Mouse (Mus musculus): ENCODE data around the gene Lcmt1.

The Lcmt1 gene

DNA sequence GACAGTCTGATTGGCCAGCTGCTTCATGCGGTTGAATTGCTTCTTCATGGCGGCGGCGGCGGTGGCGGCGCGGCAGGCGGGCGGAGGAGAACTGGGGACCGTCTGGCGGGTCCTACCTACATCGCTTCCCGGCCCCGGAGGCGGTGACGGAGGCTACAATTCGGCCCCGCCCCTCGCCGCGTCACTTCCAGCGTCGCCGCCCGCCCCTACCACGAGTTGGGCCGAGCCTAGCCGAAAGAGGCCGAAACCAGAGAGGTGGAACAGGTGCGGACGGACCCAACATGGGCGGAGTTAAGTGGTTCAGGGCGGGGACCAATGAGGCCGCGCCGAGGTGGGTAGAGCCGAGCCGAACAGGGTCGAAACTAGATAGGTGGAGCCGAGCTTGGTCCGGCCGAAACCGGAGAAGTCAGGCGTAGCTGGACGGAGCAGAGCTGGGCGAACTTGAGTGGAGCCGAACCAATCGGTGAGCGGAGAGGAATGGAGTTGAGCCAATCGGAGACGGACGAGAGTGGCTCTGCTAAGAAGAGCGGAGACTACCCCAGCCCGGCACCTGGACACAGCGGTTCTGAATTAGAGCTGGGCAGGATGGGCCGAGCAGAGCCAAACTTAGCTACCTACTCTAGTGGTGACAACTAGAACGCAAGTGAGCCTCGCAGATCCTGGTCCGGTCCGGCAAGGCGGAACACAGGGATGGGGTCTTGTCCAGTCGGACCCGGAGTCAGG, at the start of gene Lcmt1, which contains the start of gene Arhgap17:
Lcmt1 (plus strand) TSS at position 26 of the 723 bp plus-strand sequence.
Arhgap17 (minus strand) TSS at position 157 of the 723 bp plus-strand sequence.
- in situ Hi-C loops (cut with MboI, MseI): loop anchor here (5.0 to 10.0 kb wide), 2 partner anchors 48 to 1075 kb away; no protein-coding TSS in a partner anchor

DNA sequence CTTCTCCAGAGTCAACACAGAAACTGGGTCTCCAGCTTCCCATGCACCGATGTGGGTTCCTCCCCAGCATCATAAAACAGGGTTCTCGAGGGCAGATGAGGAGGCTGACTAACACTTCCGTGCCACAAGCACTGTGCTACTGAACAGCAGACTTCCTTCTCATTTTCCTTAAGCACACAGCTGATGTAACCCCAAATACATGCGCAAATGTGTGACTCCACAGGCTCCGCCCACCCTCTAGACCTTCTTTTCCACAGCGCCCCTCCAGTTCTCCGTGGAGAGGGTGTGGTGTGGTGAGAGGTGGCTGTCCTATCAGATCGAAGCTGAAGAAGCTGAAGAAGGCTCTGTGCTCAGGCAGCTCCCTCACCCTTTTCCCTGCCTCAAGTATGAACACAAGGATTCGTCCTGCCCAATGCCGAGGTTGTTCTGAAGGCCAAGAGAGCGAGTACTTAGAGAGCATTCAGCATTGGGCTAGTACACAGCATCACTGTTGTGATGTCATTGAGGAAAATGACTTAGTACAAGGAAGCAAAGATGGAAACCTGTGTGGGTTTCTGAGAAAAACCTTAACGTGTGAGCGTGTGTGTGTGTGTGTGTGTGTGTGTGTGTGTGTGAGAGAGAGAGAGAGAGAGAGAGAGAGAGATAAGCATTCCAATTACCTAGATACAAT, 47.0 kb upstream of the Lcmt1 start:
- in situ Hi-C loops (cut with MboI, MseI): loop anchor here (5.0 kb wide), 1 partner anchor 50 kb away; no protein-coding TSS in a partner anchor

DNA sequence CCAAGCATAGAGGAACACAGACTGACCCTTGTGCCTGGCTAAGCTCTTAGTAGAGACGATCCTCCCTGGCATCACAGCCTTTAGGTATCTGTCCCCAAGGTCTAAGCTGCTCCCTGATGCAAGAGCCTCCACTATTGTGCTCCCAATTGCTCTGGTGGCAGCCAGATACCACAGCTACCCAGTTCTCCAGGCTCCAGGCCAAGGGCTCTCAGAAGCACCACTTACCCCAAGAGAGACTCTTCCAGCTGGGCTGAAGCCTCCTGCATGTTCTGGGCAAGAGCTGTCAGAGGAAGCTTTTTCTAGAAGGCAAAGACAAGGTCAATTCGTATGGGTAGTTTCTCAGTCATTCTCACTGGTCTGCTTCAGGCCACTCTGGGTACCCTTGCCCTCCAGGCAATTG, 46.2 kb upstream of the Lcmt1 start:
- in situ Hi-C loops (cut with MboI, MseI): loop anchor here (5.0 kb wide), 1 partner anchor 49 kb away; no protein-coding TSS in a partner anchor

DNA sequence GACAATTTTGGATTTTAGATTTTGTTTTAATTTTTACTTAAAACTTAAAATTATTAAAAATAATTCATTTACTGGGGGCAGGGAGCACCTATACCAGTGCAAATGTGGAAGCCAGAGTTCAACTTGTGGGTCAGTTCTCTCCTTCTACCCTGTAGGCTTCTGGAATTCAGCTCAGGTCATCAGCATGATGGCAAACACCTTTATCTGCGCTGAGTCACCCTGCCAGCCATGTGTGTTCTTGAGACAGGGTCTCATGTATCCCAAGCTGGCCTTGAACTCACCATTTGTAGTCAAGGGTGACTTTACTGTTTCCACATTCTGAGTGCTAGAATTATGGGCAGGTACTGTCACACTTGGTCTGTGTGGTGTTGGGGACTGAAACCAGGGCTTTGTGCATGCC, 45.5 kb upstream of the Lcmt1 start:
- in situ Hi-C loops (cut with MboI, MseI): loop anchor here (5.0 kb wide), 1 partner anchor 48 kb away; no protein-coding TSS in a partner anchor

DNA sequence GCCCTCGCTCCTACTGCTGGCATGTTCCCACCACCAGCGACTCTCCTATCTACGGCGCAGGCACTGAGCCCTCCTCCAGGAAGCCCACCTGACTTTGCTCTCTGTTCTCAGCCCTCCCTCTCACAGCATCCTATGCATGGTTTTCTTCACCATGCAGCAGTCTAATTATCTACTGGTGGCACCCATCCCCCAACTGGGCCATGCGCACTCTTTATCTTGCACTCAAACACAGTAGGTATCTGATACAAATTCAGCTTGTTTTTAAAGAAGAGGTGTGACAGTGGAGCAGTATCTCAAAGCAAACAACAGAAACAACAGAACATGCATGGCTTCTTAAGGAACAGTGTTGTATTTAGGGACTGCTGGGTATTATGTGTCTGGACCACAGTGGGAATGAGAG, 43.5 kb upstream of the Lcmt1 start:
- in situ Hi-C loops (cut with MboI, MseI): no loop called here

DNA sequence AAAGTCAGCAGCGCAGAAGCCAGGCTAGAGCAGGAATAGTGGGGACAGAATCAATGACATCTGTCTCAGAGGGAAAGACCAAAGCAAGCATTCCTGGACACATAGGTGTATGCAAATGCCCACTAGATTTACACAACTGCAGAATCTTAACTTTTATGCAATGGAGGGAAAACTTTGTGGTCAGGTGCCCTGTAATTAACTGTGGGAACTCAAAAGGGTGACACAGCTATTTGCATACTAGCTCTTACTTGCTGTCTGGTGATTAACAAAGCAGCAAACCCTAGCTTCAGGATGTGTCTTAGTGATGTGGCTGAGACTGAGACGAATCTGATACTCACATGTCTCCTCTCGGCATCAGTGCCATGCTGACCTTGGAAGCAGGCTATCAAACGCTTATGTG, 42.7 kb upstream of the Lcmt1 start:
- in situ Hi-C loops (cut with MboI, MseI): no loop called here

DNA sequence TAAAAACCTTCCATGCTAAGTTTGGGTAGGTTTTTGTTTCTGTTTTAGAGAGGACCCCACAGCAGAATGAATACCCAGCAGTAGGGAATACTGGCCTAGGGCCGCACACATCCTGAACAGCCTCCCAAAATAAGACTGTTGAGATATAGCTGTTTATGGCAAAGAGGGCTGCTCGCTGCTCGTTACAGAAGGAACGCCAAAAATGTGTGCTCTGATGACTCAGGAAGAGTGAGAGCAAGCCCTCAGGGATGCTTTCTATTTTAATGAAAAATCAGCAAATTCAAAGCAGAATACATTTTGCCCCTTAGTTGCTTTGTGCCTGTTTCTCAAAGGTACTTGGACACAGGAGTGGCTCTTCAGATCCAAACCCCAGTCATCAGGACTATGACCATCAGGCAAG, 41.7 kb upstream of the Lcmt1 start:
- in situ Hi-C loops (cut with MboI, MseI): no loop called here

DNA sequence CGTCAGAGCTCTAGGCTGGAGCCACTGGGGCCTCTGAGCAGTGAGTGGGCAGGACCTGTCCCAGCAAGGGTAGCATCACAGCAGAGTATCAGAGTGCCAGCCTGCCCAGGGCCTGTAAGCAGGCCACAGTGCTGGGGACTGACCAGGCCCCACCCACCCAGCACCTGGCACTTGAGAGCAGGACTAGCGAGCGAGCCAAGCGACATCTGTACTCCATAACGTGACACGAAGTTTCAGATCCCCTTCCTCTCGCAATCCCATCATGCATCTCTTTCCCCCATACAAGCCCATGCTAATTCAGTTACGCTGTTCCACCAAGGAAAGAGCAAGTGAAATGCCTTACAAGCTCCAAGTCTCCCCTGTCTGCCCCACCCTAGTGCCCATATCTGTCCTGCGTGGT, 39.1 kb upstream of the Lcmt1 start:
- in situ Hi-C loops (cut with MboI, MseI): no loop called here

DNA sequence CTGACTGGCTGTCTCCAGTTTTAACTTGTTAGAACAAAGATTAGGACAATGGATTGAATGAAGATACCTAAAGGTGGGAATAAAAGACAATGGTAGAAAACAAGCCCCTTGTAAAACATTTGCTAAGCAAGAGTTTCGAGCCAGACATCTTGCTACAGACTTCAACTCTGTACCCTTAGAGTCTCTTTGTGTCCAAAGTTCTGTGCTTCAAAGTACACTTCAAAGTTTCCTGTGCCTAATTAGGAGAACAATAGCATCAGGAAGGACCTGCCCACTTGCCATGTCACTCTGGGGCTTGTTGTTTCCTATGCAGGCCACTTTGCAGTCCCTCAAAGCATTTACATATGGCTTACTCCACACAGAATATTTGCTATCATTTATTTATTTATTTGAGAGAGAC, 33.3 kb upstream of the Lcmt1 start:
- in situ Hi-C loops (cut with MboI, MseI): no loop called here

DNA sequence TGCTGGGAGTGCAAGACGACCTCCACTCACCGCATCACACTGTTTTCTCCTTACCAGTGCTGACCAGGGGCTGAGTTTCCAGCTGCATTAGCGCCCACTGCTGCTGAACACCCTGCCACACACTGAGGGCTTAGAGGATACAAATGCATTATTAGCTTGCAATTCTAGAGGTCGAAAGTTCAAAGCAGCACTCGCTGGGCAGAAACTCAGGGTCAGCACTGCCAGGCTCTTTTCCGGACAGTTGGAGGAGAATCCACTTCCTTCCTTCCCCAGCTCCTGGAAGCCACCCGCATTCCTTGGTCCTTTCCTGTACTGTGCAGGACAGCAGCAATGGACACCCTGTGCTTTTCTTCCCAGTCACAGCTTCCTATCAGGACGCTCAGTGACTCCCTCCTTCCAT, 31.2 kb upstream of the Lcmt1 start:
- in situ Hi-C loops (cut with MboI, MseI): no loop called here

DNA sequence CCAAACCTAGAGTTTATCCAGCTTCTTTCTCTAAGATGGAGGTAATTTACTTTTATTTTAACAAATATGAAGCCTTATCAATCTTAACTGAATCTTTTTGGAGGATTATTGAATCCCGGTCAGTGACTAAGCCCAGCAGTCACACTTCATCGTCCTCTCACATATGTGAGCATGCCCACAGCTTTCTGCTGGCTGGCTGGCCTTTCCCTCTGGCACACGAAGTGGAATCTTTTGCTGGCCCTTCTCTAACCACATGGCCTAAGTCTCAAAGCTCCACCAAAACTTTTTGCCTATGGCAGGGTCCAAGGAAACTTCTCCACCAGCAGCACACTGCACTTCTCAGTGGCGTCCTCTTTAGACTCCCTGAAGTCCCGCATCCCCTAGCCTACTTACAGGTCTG, 27.7 kb upstream of the Lcmt1 start:
- in situ Hi-C loops (cut with MboI, MseI): no loop called here

DNA sequence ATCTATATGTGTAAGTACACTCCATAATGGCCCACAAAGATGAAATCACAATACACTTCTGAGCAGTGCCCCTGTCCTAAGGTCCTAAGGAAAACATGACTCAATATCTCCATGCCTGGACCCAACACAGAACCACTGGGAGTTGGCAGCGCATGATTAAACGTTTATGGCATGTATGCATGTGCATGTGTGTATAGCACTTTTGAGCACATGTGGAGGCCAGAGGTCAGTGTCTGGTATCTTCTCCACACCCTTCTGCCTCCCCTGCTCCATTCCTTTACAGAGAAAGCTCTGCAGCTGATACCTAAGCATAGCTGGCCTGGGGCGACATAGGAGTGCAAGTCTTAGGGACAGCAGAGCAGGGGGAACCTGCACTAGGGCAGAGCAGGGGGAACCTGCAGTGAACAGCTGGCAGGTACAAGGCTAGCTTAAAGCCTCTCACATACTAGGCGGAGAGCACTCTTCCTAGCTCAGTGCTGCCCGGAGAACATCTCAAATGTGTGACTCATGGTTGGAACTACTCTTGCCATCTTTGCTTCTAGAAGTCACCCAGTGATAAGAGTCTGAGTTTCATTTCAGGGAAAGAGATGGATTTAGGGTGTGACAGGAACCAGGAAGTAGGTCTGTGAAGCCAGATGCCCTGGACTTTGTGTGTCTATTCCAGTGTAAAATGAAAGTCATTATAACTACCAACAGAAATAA, 25.4 kb upstream of the Lcmt1 start:
- in situ Hi-C loops (cut with MboI, MseI): no loop called here

DNA sequence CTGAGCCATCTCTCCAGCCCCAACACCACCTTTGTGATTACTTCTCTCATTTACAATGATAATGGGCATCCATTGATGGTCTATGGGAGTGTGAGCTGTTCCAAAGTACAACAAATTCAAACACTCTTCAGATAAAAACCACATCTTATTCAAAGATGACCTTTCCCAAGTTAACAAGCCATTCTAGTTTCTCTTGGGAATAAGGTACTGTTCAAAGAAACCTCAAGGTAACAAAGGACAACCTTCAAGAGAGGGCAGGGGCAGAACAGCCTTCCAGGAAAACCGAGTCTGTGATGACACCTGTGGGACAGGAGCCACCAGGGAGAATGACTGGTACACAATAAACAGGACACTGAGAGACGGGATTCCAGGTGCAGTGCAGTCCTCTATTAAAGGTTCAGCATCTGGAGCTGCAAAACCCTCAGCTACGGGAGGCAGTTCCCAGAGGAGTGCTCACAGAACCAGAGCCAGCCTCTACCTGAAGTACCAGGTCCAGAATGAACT, 24.5 kb upstream of the Lcmt1 start:
- in situ Hi-C loops (cut with MboI, MseI): no loop called here

DNA sequence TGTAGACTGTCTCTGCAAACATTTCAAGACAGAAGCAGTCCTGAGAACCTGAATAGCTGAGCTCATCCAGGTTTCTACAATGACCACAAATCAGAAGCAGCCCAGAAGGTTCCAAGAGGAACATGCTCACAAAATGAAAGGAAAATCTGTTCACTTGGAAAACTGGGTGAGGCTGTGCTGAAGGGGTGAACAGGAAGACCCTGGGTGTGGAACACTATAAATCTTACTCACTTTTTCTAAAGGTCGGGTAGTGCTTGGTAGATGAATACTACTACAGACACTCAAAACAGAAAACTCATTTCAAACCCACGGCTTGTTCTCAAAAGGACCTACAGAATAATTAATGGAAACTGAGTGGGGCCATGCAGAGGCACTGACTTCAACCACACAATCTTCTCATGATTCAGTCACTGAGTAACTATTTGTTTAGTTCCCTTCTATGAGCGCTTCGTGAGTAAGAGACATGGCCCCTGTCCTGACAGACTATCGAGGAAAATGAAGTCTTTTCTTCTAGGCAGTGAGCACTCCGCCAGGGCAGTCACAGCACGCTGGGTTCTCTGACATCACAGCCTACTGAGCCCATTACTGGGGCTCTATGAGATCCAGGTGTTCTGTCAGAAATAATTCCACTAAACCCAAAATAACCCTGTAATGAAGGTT, 22.8 kb upstream of the Lcmt1 start:
- in situ Hi-C loops (cut with MboI, MseI): no loop called here

DNA sequence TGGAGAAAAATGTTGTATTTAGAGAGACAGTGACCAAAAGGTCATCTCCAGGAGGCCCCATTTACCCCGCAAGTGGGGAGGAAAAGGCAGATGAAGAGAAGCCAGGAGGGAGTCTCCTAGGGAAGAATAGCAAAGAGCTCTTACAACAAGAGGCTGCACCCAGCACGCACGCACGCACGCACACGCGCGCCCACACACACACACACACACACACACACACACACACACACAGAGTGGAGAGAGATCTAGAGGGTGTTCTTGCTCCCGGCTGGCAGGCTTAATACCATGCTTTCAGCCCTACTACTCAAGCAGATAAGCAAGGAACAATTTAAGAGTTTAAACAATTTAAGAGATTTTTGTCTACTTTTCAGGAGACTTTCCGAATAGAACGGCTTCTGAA, 19.8 kb upstream of the Lcmt1 start:
- in situ Hi-C loops (cut with MboI, MseI): loop anchor here in 1 of 2 experiments (10.0 kb wide), 1 partner anchor 405 kb away; no protein-coding TSS in a partner anchor

DNA sequence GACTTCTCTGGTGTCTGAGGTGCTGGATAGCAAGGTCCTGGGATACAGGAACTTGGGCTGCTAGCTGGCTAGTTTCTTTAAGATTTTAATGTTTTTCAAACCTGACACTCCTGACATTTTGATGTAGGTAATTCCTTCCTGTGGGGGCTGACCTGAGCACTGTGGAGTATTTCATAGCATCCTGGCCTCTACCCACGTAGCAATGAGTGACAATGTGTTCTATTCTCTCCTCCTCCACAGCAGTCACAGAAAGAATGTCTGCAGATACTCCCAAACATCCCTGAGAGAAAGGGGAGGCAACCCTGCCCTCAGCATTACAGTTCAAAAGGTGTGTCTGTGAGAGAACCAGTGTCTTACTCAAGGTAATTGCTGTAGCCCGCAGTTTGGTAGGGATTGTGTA, 19.3 kb upstream of the Lcmt1 start:
- in situ Hi-C loops (cut with MboI, MseI): loop anchor here in 1 of 2 experiments (10.0 kb wide), 1 partner anchor 405 kb away; no protein-coding TSS in a partner anchor

DNA sequence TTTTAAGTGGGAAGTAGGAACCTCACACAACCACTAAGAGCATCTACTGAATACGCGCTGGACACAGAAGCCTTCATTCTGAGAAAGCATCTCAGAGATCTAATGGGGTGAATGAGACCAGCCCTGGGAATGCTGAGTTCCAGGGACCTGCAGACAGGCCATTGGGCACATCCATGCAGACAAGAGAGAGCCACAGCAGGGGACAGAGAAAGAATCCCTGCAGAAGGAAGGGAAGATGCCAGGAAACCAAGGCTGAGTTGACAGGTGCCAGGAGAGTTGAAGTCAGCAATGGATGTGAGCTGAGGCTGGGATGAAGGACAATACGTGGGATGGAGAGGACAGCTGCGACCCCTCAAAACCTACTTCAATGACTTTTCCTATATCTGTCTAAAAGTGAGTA, 16.5 kb upstream of the Lcmt1 start:
- in situ Hi-C loops (cut with MboI, MseI): loop anchor here in 1 of 2 experiments (10.0 kb wide), 1 partner anchor 408 kb away; no protein-coding TSS in a partner anchor

DNA sequence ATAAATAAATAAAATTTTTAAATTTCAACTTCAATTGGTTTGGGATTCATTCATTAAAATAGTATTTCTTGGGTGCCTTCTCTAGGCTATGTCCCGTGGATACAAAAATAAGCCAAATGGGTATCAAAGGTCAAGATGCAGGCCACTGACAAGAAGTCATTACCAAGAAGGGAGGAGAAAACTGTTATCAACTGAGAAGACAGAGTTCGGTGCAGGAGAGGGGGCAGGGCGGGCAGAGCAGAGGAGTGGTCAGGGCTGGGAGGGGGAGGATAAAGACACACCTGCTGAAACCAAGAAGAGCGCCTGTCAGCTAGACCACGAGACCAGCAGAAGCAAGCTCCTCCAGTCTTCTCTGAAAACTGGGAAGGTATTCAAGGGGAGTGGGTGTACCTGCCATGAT, 15.7 kb upstream of the Lcmt1 start:
- in situ Hi-C loops (cut with MboI, MseI): loop anchor here in 1 of 2 experiments (10.0 kb wide), 1 partner anchor 409 kb away; no protein-coding TSS in a partner anchor

DNA sequence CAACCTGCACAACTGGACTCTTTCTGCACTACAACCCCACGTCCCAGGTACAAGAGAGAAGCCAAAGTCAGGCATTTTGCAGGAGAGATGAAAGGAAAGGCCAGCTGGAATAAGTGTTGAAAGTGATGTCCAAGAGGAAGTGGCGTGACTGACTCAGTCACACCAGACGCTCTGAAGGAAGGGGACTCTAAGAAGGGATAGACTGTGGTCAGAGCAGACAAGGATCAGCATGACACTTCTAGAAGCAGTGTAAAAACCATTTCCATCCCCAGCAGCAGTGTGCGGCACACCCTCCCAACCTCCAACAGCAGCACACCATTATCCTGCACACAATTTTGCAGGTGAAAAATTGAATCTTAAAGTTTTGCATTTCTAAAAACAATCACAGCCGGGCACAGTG, 15.2 kb upstream of the Lcmt1 start:
- in situ Hi-C loops (cut with MboI, MseI): loop anchor here in 1 of 2 experiments (10.0 kb wide), 1 partner anchor 410 kb away; no protein-coding TSS in a partner anchor

DNA sequence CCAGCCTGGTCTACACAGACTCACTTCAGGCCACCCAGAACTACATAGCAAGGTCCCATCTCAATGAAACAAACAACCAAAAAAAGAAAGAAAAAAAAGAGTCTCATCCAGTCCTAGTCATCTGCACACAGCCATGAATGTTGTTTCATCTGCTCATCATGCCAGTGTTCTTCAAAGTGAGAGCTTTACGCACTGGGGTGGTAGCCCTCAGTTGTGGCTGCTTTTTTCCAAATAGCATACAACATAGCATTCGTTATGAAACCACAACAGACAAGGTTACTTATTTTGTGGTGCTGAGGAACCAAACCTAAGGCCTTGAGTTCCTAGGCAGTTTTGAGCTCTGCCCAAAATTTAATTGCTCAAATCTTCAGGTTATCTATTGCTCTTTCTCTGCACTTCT, 14.7 kb upstream of the Lcmt1 start:
- in situ Hi-C loops (cut with MboI, MseI): loop anchor here in 1 of 2 experiments (10.0 kb wide), 1 partner anchor 410 kb away; no protein-coding TSS in a partner anchor

DNA sequence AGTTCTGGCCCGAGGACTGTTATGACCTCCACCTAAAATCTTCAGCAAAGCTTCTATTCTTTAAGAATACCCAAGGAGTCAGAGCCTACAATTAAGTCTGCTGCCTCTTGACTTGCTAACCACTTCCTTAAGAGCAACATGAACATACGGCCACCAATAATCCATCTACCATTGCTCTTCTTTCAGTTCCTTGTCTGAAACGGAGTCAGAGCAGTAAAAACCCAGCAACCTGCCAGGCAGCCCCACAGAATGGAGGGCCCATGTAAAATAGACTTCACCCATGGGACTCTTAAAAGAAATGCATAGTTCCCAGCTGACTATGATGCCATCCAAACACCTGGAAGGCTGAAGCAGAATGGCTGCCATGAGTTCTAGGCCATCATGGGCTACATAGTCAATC, 13.4 kb upstream of the Lcmt1 start:
- in situ Hi-C loops (cut with MboI, MseI): loop anchor here in 1 of 2 experiments (10.0 kb wide), 1 partner anchor 411 kb away; no protein-coding TSS in a partner anchor

Data from T-helper 17 cell (primary cell).